Mouse (Mus musculus): Measurements from ENCODE around the gene Tlr3. TPM values are rescaled to one million over a fixed set of nuclear protein-coding genes. Genes with fewer than 3 reads are reported as not detected.

The Tlr3 gene
- total RNA-seq, 2 experiments from 2014 or later = 2.4 to 3.5 TPM

- intact Hi-C loops (cut with DNase I; ENCODE audit: low total_unique reads) = no loop called here
- DNase-seq = no peak
Measured at GRCm38 (mm10) chr8:45359091-45359605, 51.7 kb downstream of the Tlr3 start.

- peak; percentile 59 for DNase-seq
- intact Hi-C loops (cut with DNase I; ENCODE audit: low total_unique reads) = no loop called here
Measured at GRCm38 (mm10) chr8:45358132-45358918, 52.6 kb downstream of the Tlr3 start.

DNA sequence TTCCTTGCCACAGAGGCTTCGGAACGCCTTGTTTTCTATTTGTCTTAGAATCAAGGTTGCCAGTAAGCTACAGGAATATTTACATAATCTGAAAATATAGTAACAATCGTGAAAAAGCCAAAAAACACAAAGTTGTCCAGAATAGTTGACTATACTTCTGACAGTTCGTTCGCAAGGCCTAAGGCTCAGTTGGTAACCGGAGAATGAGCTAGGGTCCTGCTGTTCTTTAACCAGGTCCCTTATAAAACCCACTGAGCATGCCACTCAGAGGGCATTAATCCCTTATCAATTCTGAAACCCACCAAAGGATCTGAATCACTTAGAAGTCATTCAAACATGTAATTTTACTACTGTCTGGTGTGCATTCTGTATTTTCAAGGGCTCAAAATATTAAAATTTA, 55.1 kb downstream of the Tlr3 start:
- DNase-seq = no peak
- intact Hi-C loops (cut with DNase I; ENCODE audit: low total_unique reads) = no loop called here

Other genes with a start within 250 kb of the Tlr3 start
- gene F11, start 149.0 kb downstream of the Tlr3 start, total RNA-seq (2021) = not detected
- gene Klkb1, start 116.2 kb downstream of the Tlr3 start, total RNA-seq (2021) = not detected
- gene Gm45753, start 102.6 kb downstream of the Tlr3 start, total RNA-seq (2021) = not detected
- 1 to 10 TPM in 1 of 2 experiments, under 1 TPM in 1; 0.73 to 1.0 TPM for gene Cyp4v3, start 77.9 kb downstream of the Tlr3 start, total RNA-seq (2021)
- 1 to 10 TPM; 3.2 to 3.7 TPM for gene Fam149a, start 28.8 kb downstream of the Tlr3 start, total RNA-seq (2021)
- 10 to 100 TPM; 16.9 to 17.3 TPM for gene Sorbs2, start 96.7 kb upstream of the Tlr3 start, total RNA-seq (2021)